Mouse (Mus musculus): ENCODE data around the gene Atg4d. TPM values are rescaled to one million over a fixed set of nuclear protein-coding genes. Genes with fewer than 3 reads are reported as not detected.
"Not testable (repeated sequence)": the region's sequence is repeated elsewhere in the genome, so short reads cannot be mapped to it uniquely, and the experiment has no call there.

The Atg4d gene
- polyA plus RNA-seq (2016; fragmentation: Nextera tagmentation; extraction: Ambion mirVana): 50.3 and 52.3 TPM in 2 replicates

- WGBS: under 1% methylated on average over 49 of the region's 49 CpGs
- peak within 1 kb of the TSS; percentile 75 for H3K4me2 ChIP-seq (replicated peaks)
- H3K4me1 ChIP-seq: peaks cover 19% of the 10 kb centered on the region
- peak within 1 kb of the TSS; percentile 73 for H3K27ac ChIP-seq (replicated peaks)
- peak within 1 kb of the TSS; percentile 71 for H3K4me3 ChIP-seq
- no peaks in the 10 kb centered on the region for H3K9me3 ChIP-seq
- peaks cover 29% of the 10 kb centered on the region for H3K36me3 ChIP-seq
- peaks cover 3% of the 10 kb centered on the region; the same call in 1 of the 2 replicates for H3K27me3 ChIP-seq
- peak within 1 kb of the TSS; percentile 84 for H3K9ac ChIP-seq (replicated peaks)
- peak; percentile 98 for ATAC-seq (ENCODE audit: low FRiP score, low read depth)
These were observed at the start of gene Atg4d for GRCm38 (mm10) chr9:21265000-21265561. Atg4d (plus strand) TSS chr9:21265293.

GRCm38 (mm10) chr9:21216050-21216841 is 48.8 kb upstream of the Atg4d start:
- H3K4me1 ChIP-seq: peaks cover 10% of the 10 kb centered on the region; the same call in 1 of the 2 replicates
- ATAC-seq (ENCODE audit: low FRiP score, low read depth): peak; percentile 45; the same call in 1 of the 2 replicates
- WGBS: 76% methylated on average over 25 of the region's 25 CpGs
- H3K9ac ChIP-seq (replicated peaks): no peak overlapping the region
- no peaks in the 10 kb centered on the region for H3K27me3 ChIP-seq
- no peak overlapping the region for H3K4me2 ChIP-seq (replicated peaks)
- no peaks in the 10 kb centered on the region for H3K9me3 ChIP-seq
- no peak overlapping the region for H3K4me3 ChIP-seq
- no peaks in the 10 kb centered on the region for H3K36me3 ChIP-seq
- H3K27ac ChIP-seq (replicated peaks): no peak overlapping the region

GRCm38 (mm10) chr9:21219820-21220219 is 45.3 kb upstream of the Atg4d start:
- peaks cover under 1% of the 10 kb centered on the region; the same call in 1 of the 2 replicates for H3K27me3 ChIP-seq
- no peak overlapping the region for H3K4me2 ChIP-seq (replicated peaks)
- 37% methylated on average over 3 of the region's 3 CpGs for WGBS
- H3K9me3 ChIP-seq: peaks cover 4% of the 10 kb centered on the region; the same call in 1 of the 2 replicates
- H3K36me3 ChIP-seq: no peaks in the 10 kb centered on the region
- no peak overlapping the region for H3K9ac ChIP-seq (replicated peaks)
- ATAC-seq (ENCODE audit: low FRiP score, low read depth): no peak
- H3K27ac ChIP-seq (replicated peaks): no peak overlapping the region
- peaks cover 10% of the 10 kb centered on the region; the same call in 1 of the 2 replicates for H3K4me1 ChIP-seq
- no peak overlapping the region for H3K4me3 ChIP-seq

- peaks cover 4% of the 10 kb centered on the region; the same call in 1 of the 2 replicates for H3K9me3 ChIP-seq
These were observed 44.4 kb upstream of the Atg4d start for GRCm38 (mm10) chr9:21220490-21221382.

GRCm38 (mm10) chr9:21221383-21221929 is 43.6 kb upstream of the Atg4d start:
- H3K36me3 ChIP-seq: no peaks in the 10 kb centered on the region
- H3K27me3 ChIP-seq: peaks cover 11% of the 10 kb centered on the region
- H3K9me3 ChIP-seq: peaks cover 4% of the 10 kb centered on the region; the same call in 1 of the 2 replicates
- H3K27ac ChIP-seq (replicated peaks): no peak overlapping the region
- H3K4me3 ChIP-seq: no peak overlapping the region
- H3K4me1 ChIP-seq: peaks cover 8% of the 10 kb centered on the region; the same call in 1 of the 2 replicates
- no peak for ATAC-seq (ENCODE audit: low FRiP score, low read depth)
- 26% methylated on average over 7 of the region's 7 CpGs for WGBS
- no peak overlapping the region for H3K9ac ChIP-seq (replicated peaks)
- H3K4me2 ChIP-seq (replicated peaks): no peak overlapping the region

More at GRCm38 (mm10) chr9:21220490-21221382, 44.4 kb upstream of the Atg4d start:
- peak; percentile 89 for ATAC-seq (ENCODE audit: low FRiP score, low read depth)
- H3K4me3 ChIP-seq: peak overlapping the region; percentile 25
- H3K27me3 ChIP-seq: peaks cover 10% of the 10 kb centered on the region
- H3K9ac ChIP-seq (replicated peaks): no peak overlapping the region
- H3K27ac ChIP-seq (replicated peaks): no peak overlapping the region
- peaks cover 10% of the 10 kb centered on the region; the same call in 1 of the 2 replicates for H3K4me1 ChIP-seq
- 14% methylated on average over 21 of the region's 21 CpGs for WGBS
- peak overlapping the region; percentile 43 for H3K4me2 ChIP-seq (replicated peaks)
- H3K36me3 ChIP-seq: no peaks in the 10 kb centered on the region

- not testable (repeated sequence) for H3K4me2 ChIP-seq (replicated peaks); H3K27ac ChIP-seq (replicated peaks); H3K4me3 ChIP-seq; H3K36me3 ChIP-seq; H3K4me1 ChIP-seq; ATAC-seq (ENCODE audit: low FRiP score, low read depth); H3K9me3 ChIP-seq; H3K9ac ChIP-seq (replicated peaks)
- peaks cover 27% of the 10 kb centered on the region for H3K27me3 ChIP-seq
- 100% methylated on average over 2 of the region's 2 CpGs for WGBS
These were observed 41.6 kb upstream of the Atg4d start for GRCm38 (mm10) chr9:21223490-21223889.

GRCm38 (mm10) chr9:21223906-21224305 is 41.2 kb upstream of the Atg4d start:
- Histone ChIP-seq H3K27ac (replicated peaks) (no peak overlapping the region), H3K9me3 (peaks cover 4% of the 10 kb centered on the region; the same call in 1 of the 2 replicates)
- 92% methylated on average over 6 of the region's 6 CpGs for WGBS

GRCm38 (mm10) chr9:21224576-21225414 is 40.3 kb upstream of the Atg4d start:
- peak overlapping the region; percentile 35 for H3K4me2 ChIP-seq (replicated peaks)
- WGBS: 24% methylated on average over 26 of the region's 26 CpGs
- no peak overlapping the region for H3K9ac ChIP-seq (replicated peaks)
- no peak overlapping the region for H3K27ac ChIP-seq (replicated peaks)
- peaks cover 31% of the 10 kb centered on the region for H3K27me3 ChIP-seq
- H3K4me3 ChIP-seq: no peak overlapping the region; the same call in 1 of the 2 replicates
- H3K4me1 ChIP-seq: peaks cover 10% of the 10 kb centered on the region
- ATAC-seq (ENCODE audit: low FRiP score, low read depth): no peak
- H3K9me3 ChIP-seq: peaks cover 4% of the 10 kb centered on the region; the same call in 1 of the 2 replicates
- H3K36me3 ChIP-seq: peaks cover 9% of the 10 kb centered on the region; the same call in 1 of the 2 replicates

More at GRCm38 (mm10) chr9:21223906-21224305, 41.2 kb upstream of the Atg4d start:
- H3K9ac ChIP-seq (replicated peaks): no peak overlapping the region
- peaks cover 10% of the 10 kb centered on the region for H3K4me1 ChIP-seq
- H3K4me2 ChIP-seq (replicated peaks): no peak overlapping the region
- H3K36me3 ChIP-seq: peaks cover 1% of the 10 kb centered on the region; the same call in 1 of the 2 replicates
- H3K4me3 ChIP-seq: no peak overlapping the region
- peaks cover 31% of the 10 kb centered on the region for H3K27me3 ChIP-seq
- ATAC-seq (ENCODE audit: low FRiP score, low read depth): no peak

- H3K4me1 ChIP-seq: peaks cover 10% of the 10 kb centered on the region
- no peak overlapping the region for H3K9ac ChIP-seq (replicated peaks)
- H3K27me3 ChIP-seq: peaks cover 31% of the 10 kb centered on the region
- peaks cover 15% of the 10 kb centered on the region for H3K36me3 ChIP-seq
- H3K4me3 ChIP-seq: no peak overlapping the region
- H3K27ac ChIP-seq (replicated peaks): no peak overlapping the region
- no peak for ATAC-seq (ENCODE audit: low FRiP score, low read depth)
- H3K4me2 ChIP-seq (replicated peaks): peak overlapping the region; percentile 35
- H3K9me3 ChIP-seq: peaks cover 4% of the 10 kb centered on the region; the same call in 1 of the 2 replicates
- WGBS: 23% methylated on average over 7 of the region's 7 CpGs
These were observed 39.7 kb upstream of the Atg4d start for GRCm38 (mm10) chr9:21225415-21225758.

- Histone ChIP-seq H3K9me3 (peaks cover 4% of the 10 kb centered on the region; the same call in 1 of the 2 replicates), H3K27ac (replicated peaks) (no peak overlapping the region), H3K9ac (replicated peaks) (peak overlapping the region; percentile 43; the same call in 1 of the 2 replicates), H3K4me1 (peaks cover 5% of the 10 kb centered on the region), H3K4me2 (replicated peaks) (peak overlapping the region; percentile 42), H3K36me3 (peaks cover 33% of the 10 kb centered on the region), H3K4me3 (peak overlapping the region; percentile 18), H3K27me3 (peaks cover 31% of the 10 kb centered on the region)
- ATAC-seq (ENCODE audit: low FRiP score, low read depth): no peak
- WGBS: 14% methylated on average over 16 of the region's 16 CpGs
These were observed 37.8 kb upstream of the Atg4d start for GRCm38 (mm10) chr9:21227342-21227741.
